Comparison of ENCODE assay signal across 8 mouse cellular contexts in the genomic region with DNA sequence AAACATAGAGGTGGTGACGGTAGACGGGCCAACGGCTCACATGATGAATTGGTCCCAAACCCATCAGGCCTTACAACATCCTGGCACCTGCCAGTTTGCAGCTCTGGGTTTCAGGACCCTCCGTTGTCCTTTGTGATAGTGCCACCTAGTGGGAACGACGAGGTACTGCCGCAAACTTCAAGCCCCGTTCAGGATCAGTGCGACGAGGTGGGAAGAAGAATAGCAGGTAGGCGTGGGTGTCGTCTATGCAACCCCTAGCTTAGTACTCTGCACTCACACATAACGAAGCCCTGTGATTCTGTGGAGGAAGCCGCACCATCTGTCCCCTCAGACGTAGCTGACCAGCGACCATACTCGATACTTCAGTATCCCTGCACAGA. TPM values are rescaled to one million over a fixed set of nuclear protein-coding genes. Genes with fewer than 3 reads are reported as not detected.
DNase-seq lines count a peak whose midpoint lies in the region; ATAC-seq and TF ChIP-seq lines count a peak whose summit lies in the region.

No protein-coding gene starts in this region.

- H3K4me3 ChIP-seq in C2C12 (ENCODE audit: insufficient read depth, poor library complexity, severe bottlenecking), result peak overlapping the region; percentile 86
- peak overlapping the region; percentile 99 for H3K4me3 ChIP-seq in heart, embryonic 10.5 days
- peak overlapping the region; percentile 78 for H3K4me3 ChIP-seq in kidney, embryonic 14.5 days (ENCODE audit: low read length)
- H3K4me3 ChIP-seq in limb, embryonic 15.5 days, result peak overlapping the region; percentile 99
- H3K4me3 ChIP-seq in midbrain, postnatal 0 days (ENCODE audit: low read depth, low read length), result peak overlapping the region; percentile 94

- 3% methylated on average over 17 of the region's 17 CpGs for WGBS in heart, embryonic 10.5 days
- WGBS in kidney, embryonic 14.5 days, result 1% methylated on average over 17 of the region's 17 CpGs
- 1% methylated on average over 17 of the region's 17 CpGs for WGBS in limb, embryonic 15.5 days
- under 1% methylated on average over 17 of the region's 17 CpGs for WGBS in midbrain, postnatal 0 days

- H3K4me2 ChIP-seq in kidney, embryonic 14.5 days (replicated peaks; ENCODE audit: low read depth, low read length), result peak overlapping the region; percentile 85
- H3K4me2 ChIP-seq in limb, embryonic 15.5 days, result peak overlapping the region; percentile 88
- H3K4me2 ChIP-seq in midbrain, postnatal 0 days (ENCODE audit: low read depth, low read length, poor library complexity, severe bottlenecking), result peak overlapping the region; percentile 92

- H3K9ac ChIP-seq in kidney, embryonic 14.5 days (ENCODE audit: low read depth, low read length), result peak overlapping the region; percentile 100; the same call in 1 of the 2 replicates
- H3K9ac ChIP-seq in limb, embryonic 15.5 days, result peak overlapping the region; percentile 40
- peak overlapping the region; percentile 97 for H3K9ac ChIP-seq in midbrain, postnatal 0 days (replicated peaks; ENCODE audit: low read length, poor library complexity, severe bottlenecking)

- peaks cover 31% of the 10 kb centered on the region for H3K79me2 ChIP-seq in C2C12 (ENCODE audit: control insufficient read depth, insufficient read depth)

- peaks cover 22% of the 10 kb centered on the region for H3K36me3 ChIP-seq in C2C12 (ENCODE audit: control insufficient read depth, insufficient read depth)
- H3K36me3 ChIP-seq in heart, embryonic 10.5 days, result peaks cover 21% of the 10 kb centered on the region
- H3K36me3 ChIP-seq in kidney, embryonic 14.5 days (ENCODE audit: control insufficient read depth, insufficient read depth, low read length), result peaks cover 25% of the 10 kb centered on the region
- H3K36me3 ChIP-seq in limb, embryonic 15.5 days, result peaks cover 17% of the 10 kb centered on the region
- peaks cover 12% of the 10 kb centered on the region for H3K36me3 ChIP-seq in midbrain, postnatal 0 days (ENCODE audit: insufficient read depth, low read length)

- H3K27me3 ChIP-seq in C2C12 (ENCODE audit: control insufficient read depth, insufficient read depth, insufficient read length), result no peaks in the 10 kb centered on the region
- no peaks in the 10 kb centered on the region for H3K27me3 ChIP-seq in heart, embryonic 10.5 days (ENCODE audit: insufficient read depth, poor library complexity, severe bottlenecking)
- H3K27me3 ChIP-seq in kidney, embryonic 14.5 days (ENCODE audit: control insufficient read depth, insufficient read depth, low read length), result no peaks in the 10 kb centered on the region
- H3K27me3 ChIP-seq in limb, embryonic 15.5 days, result no peaks in the 10 kb centered on the region
- no peaks in the 10 kb centered on the region for H3K27me3 ChIP-seq in midbrain, postnatal 0 days (ENCODE audit: insufficient read depth, low read length)

- TF ChIP-seq POLR2A in brain, embryonic 14.5 days (IDR thresholded peaks at IDR 0.05; ENCODE audit: borderline replicate concordance, extremely low read depth, insufficient read depth, insufficient read length, poor library complexity, severe bottlenecking), result no peak

- peaks cover 20% of the 10 kb centered on the region for H3K79me3 ChIP-seq in C2C12 (ENCODE audit: low read depth)

- ATAC-seq in erythroblast, adult 5-6 weeks (replicated peaks; ENCODE audit: low FRiP score, poor library complexity, severe bottlenecking), result peak; percentile 78
- peak; percentile 73 for ATAC-seq in kidney, embryonic 14.5 days (ENCODE audit: low FRiP score, low TSS enrichment)
- peak; percentile 63; the same call in 1 of the 2 replicates for ATAC-seq in limb, embryonic 15.5 days (ENCODE audit: insufficient number of reproducible peaks, low FRiP score, low TSS enrichment, low read depth)
- ATAC-seq in midbrain, postnatal 0 days (ENCODE audit: low FRiP score), result peak; percentile 77

- no peaks in the 10 kb centered on the region for H3K9me3 ChIP-seq in heart, embryonic 10.5 days
- no peaks in the 10 kb centered on the region for H3K9me3 ChIP-seq in kidney, embryonic 14.5 days (ENCODE audit: control insufficient read depth, low read length)
- no peaks in the 10 kb centered on the region for H3K9me3 ChIP-seq in limb, embryonic 15.5 days
- H3K9me3 ChIP-seq in midbrain, postnatal 0 days (ENCODE audit: low read length), result no peaks in the 10 kb centered on the region

- peak overlapping the region; percentile 99 for H3K27ac ChIP-seq in heart, embryonic 10.5 days
- peak overlapping the region; percentile 96 for H3K27ac ChIP-seq in kidney, embryonic 14.5 days (ENCODE audit: low read depth, low read length)
- H3K27ac ChIP-seq in limb, embryonic 15.5 days, result peak overlapping the region; percentile 98
- H3K27ac ChIP-seq in midbrain, postnatal 0 days (ENCODE audit: low read depth, low read length), result peak overlapping the region; percentile 93

- peak; percentile 72 for TF ChIP-seq CTCF in C2C12 (IDR thresholded peaks at IDR 0.05; ENCODE audit: control insufficient read depth, insufficient read depth, insufficient read length)
- TF ChIP-seq CTCF in brain, embryonic 14.5 days (IDR thresholded peaks at IDR 0.05; ENCODE audit: borderline replicate concordance, extremely low read depth, insufficient read depth, insufficient read length), result peak; percentile 97
- peak; percentile 99 for TF ChIP-seq CTCF in midbrain, postnatal 0 days (IDR thresholded peaks at IDR 0.05)

- H3ac ChIP-seq in C2C12 (ENCODE audit: control insufficient read depth, insufficient read length, low read depth), result peak overlapping the region; percentile 47

- H3K4me1 ChIP-seq in heart, embryonic 10.5 days, result peaks cover 37% of the 10 kb centered on the region
- H3K4me1 ChIP-seq in kidney, embryonic 14.5 days (ENCODE audit: control insufficient read depth, insufficient read depth, low read length), result peaks cover 33% of the 10 kb centered on the region
- H3K4me1 ChIP-seq in limb, embryonic 15.5 days, result peaks cover 29% of the 10 kb centered on the region
- peaks cover 14% of the 10 kb centered on the region for H3K4me1 ChIP-seq in midbrain, postnatal 0 days (ENCODE audit: insufficient read depth, low read length)

- peak; percentile 94 for DNase-seq in brain, embryonic 14.5 days (ENCODE audit: low read depth)
- peak; percentile 92 for DNase-seq in heart, embryonic 10.5 days (ENCODE audit: low spot score)
- peak; percentile 91 for DNase-seq in midbrain, postnatal 0 days (ENCODE audit: low spot score)
- DNase-seq in spleen, postnatal 10 days (ENCODE audit: low spot score in 2 of 2), result peak; percentile 77 to 85

TF ChIP-seq in C2C12, 6 proteins besides CTCF, POLR2A, EP300 and RAD21 (continues in another document):
- TF ChIP-seq FOSL1 (IDR thresholded peaks at IDR 0.05; ENCODE audit: insufficient read depth, low read length, poor library complexity, severe bottlenecking), result no peak
- peak; percentile 1 for TF ChIP-seq USF1 (IDR thresholded peaks at IDR 0.05; ENCODE audit: low read depth)

RNA-seq across cellular contexts. Expression of a gene that starts 0.8 kb away (rescaled TPM):
- polyA plus RNA-seq in C2C12 (2012; fragmentation: generic; extraction: Trizol), result 49.2 TPM
- 45.1 and 61.2 TPM in 2 replicates for polyA plus RNA-seq in brain, embryonic 14.5 days (2012; rRNA removed)
- 21.5 and 25.1 TPM in 2 replicates for total RNA-seq in erythroblast, adult 5-6 weeks (2015; ENCODE audit: low replicate concordance)
- 14.2 and 30.1 TPM in 2 replicates for total RNA-seq in erythroblast, adult 5-6 weeks (2017; ENCODE audit: low replicate concordance)
- 9.5 and 14.7 TPM in 2 replicates for polyA plus RNA-seq in heart, embryonic 10.5 days (2016; fragmentation: Nextera tagmentation; extraction: Ambion mirVana)
- polyA plus RNA-seq in kidney, embryonic 14.5 days (2014; fragmentation: Nextera tagmentation; extraction: Ambion mirVana), result 22.1 and 22.5 TPM in 2 replicates
- 7.8 and 9.4 TPM in 2 replicates for polyA plus RNA-seq in limb, embryonic 15.5 days (2015; fragmentation: Nextera tagmentation; extraction: Ambion mirVana)
- 59.1 and 62.2 TPM in 2 replicates for total RNA-seq in midbrain, postnatal 0 days (2014; rRNA removed)
- polyA plus RNA-seq in midbrain, postnatal 0 days (2015; fragmentation: Nextera tagmentation; extraction: Ambion mirVana), result 8.9 and 9.4 TPM in 2 replicates

RNA-seq across cellular contexts. Expression of a gene that starts 8.1 kb away (rescaled TPM):
- polyA plus RNA-seq in C2C12 (2012; fragmentation: generic; extraction: Trizol), result 0.21 TPM
- 50.3 and 53.7 TPM in 2 replicates for polyA plus RNA-seq in brain, embryonic 14.5 days (2012; rRNA removed)
- total RNA-seq in erythroblast, adult 5-6 weeks (2015; ENCODE audit: low replicate concordance), result not detected in 2 replicates
- total RNA-seq in erythroblast, adult 5-6 weeks (2017; ENCODE audit: low replicate concordance), result 0.09 and 0.84 TPM in 2 replicates
- 0.25 and 0.26 TPM in 2 replicates for polyA plus RNA-seq in heart, embryonic 10.5 days (2016; fragmentation: Nextera tagmentation; extraction: Ambion mirVana)
- 0.50 and 0.73 TPM in 2 replicates for polyA plus RNA-seq in kidney, embryonic 14.5 days (2014; fragmentation: Nextera tagmentation; extraction: Ambion mirVana)
- polyA plus RNA-seq in limb, embryonic 15.5 days (2015; fragmentation: Nextera tagmentation; extraction: Ambion mirVana), result 0.22 and 0.37 TPM in 2 replicates
- 47.3 and 53.6 TPM in 2 replicates for total RNA-seq in midbrain, postnatal 0 days (2014; rRNA removed)
- 20.5 and 20.9 TPM in 2 replicates for polyA plus RNA-seq in midbrain, postnatal 0 days (2015; fragmentation: Nextera tagmentation; extraction: Ambion mirVana)

RNA-seq across cellular contexts. Expression of a gene that starts 57.8 kb away (rescaled TPM):
- polyA plus RNA-seq in C2C12 (2012; fragmentation: generic; extraction: Trizol), result 10.1 TPM
- polyA plus RNA-seq in brain, embryonic 14.5 days (2012; rRNA removed), result 72.0 and 78.2 TPM in 2 replicates
- 23.8 and 32.9 TPM in 2 replicates for total RNA-seq in erythroblast, adult 5-6 weeks (2015; ENCODE audit: low replicate concordance)
- 71.8 and 72.0 TPM in 2 replicates for total RNA-seq in erythroblast, adult 5-6 weeks (2017; ENCODE audit: low replicate concordance)
- polyA plus RNA-seq in heart, embryonic 10.5 days (2016; fragmentation: Nextera tagmentation; extraction: Ambion mirVana), result 8.6 and 10.0 TPM in 2 replicates
- polyA plus RNA-seq in kidney, embryonic 14.5 days (2014; fragmentation: Nextera tagmentation; extraction: Ambion mirVana), result 7.2 and 15.0 TPM in 2 replicates
- 10.3 and 10.4 TPM in 2 replicates for polyA plus RNA-seq in limb, embryonic 15.5 days (2015; fragmentation: Nextera tagmentation; extraction: Ambion mirVana)
- 77.1 and 93.6 TPM in 2 replicates for total RNA-seq in midbrain, postnatal 0 days (2014; rRNA removed)
- polyA plus RNA-seq in midbrain, postnatal 0 days (2015; fragmentation: Nextera tagmentation; extraction: Ambion mirVana), result 21.8 and 22.9 TPM in 2 replicates

RNA-seq across cellular contexts. Expression of a gene that starts 58.6 kb away (rescaled TPM):
- polyA plus RNA-seq in C2C12 (2012; fragmentation: generic; extraction: Trizol), result not detected
- 0.77 and 2.0 TPM in 2 replicates for polyA plus RNA-seq in brain, embryonic 14.5 days (2012; rRNA removed)
- not detected in 2 replicates for total RNA-seq in erythroblast, adult 5-6 weeks (2015; ENCODE audit: low replicate concordance)
- 0.14 TPM in 1 of 2 replicates, not detected in the other for total RNA-seq in erythroblast, adult 5-6 weeks (2017; ENCODE audit: low replicate concordance)
- 5.4 and 5.9 TPM in 2 replicates for polyA plus RNA-seq in heart, embryonic 10.5 days (2016; fragmentation: Nextera tagmentation; extraction: Ambion mirVana)
- polyA plus RNA-seq in kidney, embryonic 14.5 days (2014; fragmentation: Nextera tagmentation; extraction: Ambion mirVana), result 5.4 and 8.2 TPM in 2 replicates
- 2.7 and 3.9 TPM in 2 replicates for polyA plus RNA-seq in limb, embryonic 15.5 days (2015; fragmentation: Nextera tagmentation; extraction: Ambion mirVana)
- total RNA-seq in midbrain, postnatal 0 days (2014; rRNA removed), result 1.8 and 2.7 TPM in 2 replicates
- 0.91 and 1.0 TPM in 2 replicates for polyA plus RNA-seq in midbrain, postnatal 0 days (2015; fragmentation: Nextera tagmentation; extraction: Ambion mirVana)

Comparison
In these comparisons a context has a peak if more than half of its experiments do, and no peak if none do; other contexts are left out.
1. Peak in every context shown above with its lines: DNase-seq, ATAC-seq, H3K4me3 ChIP-seq and H3K27ac ChIP-seq.
2. H3K9ac ChIP-seq: peak in every context shown above with its lines; median percentile 100 in kidney, embryonic 14.5 days; 97 in midbrain, postnatal 0 days; 40 in limb, embryonic 15.5 days.
3. RNA of a gene that starts 8.1 kb away (polyA plus RNA-seq): 50.3 to 53.7 TPM in brain, embryonic 14.5 days and 20.5 to 20.9 TPM in midbrain, postnatal 0 days; 0.50 to 0.73 TPM in kidney, embryonic 14.5 days, 0.22 to 0.37 TPM in limb, embryonic 15.5 days, 0.25 to 0.26 TPM in heart, embryonic 10.5 days and 0.21 TPM in C2C12 (single experiment); every median in the first group is over 10 times any median in the second.